Mouse (Mus musculus) kidney, adult 2 months (tissue): ENCODE data around the gene Plekha5.

ENCODE experiments used
- CTCF ChIP-seq: fragments of 200-500 bp; conservative IDR thresholded peaks from 2 replicates; pipeline ENCODE4 v1.5.1; 2011; ENCODE audit warnings: low read depth, mild to moderate bottlenecking, control low read depth, low read length, moderate library complexity, mixed read lengths; ENCODE audit not compliant: insufficient read depth, insufficient read length
- POLR2A ChIP-seq: fragments of 200-500 bp; IDR thresholded peaks from one replicate; pipeline ENCODE4 v1.6.1; 2011; ENCODE audit warnings: low read depth, low read length, control low read depth

DNA sequence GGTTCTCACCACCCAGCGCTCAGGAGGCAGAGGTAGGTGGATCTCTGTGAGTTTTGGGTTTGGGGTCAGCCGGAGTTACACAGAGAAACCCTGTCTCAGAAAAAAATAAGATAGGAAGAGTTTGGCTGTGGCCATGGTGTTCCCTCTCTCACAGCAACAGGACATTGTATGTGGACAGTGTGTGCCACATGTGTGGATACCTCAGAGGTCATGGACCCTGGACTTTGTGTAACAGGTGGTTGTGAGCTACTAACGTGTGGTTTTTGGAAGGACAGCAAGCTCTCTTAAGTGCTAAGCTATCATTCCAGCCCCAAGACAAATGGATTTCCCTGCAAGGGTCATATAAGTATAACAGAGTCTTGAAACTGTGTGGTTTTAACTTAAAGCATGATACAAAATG is 151.1 kb downstream of the Plekha5 start:
- TF ChIP-seq POLR2A (no peak), CTCF (no peak)
